15 mouse cellular contexts compared by ENCODE assay signal in the genomic region with DNA sequence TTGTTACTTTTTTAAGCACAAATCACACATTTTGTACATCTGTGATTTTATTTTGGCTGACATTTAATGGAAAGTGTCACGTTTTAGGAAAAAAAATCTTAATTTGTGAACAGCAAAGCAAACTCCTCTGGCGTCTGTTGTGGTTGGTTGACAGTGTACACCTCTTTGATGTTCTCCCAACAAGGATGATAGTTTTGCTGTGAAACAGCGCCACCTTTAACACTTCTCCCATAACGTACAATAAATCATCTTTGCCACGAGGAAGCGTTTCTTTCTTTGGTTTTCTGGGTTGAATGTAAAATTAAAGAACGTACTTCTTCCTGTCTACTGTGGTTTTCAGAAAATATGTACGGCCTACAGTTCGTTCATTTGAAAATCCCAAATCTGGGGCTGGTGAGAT.
"Had no signal": no experiment of that assay in that cellular context is flagged by ENCODE, and none has a peak within 500 bp of the region (broad histone marks: within the 10 kb centered on the region; RNA-seq: fewer than 3 reads in every experiment).

No protein-coding gene starts in this region.

- H3K4me1 ChIP-seq: intestine, embryonic 15.5 days; limb, embryonic 13.5 days; neural tube, embryonic 15.5 days had no signal

- H3K27me3 ChIP-seq: intestine, embryonic 15.5 days; limb, embryonic 13.5 days; megakaryocyte, embryonic 14.5 days; neural tube, embryonic 15.5 days had no signal

- H3K4me3 ChIP-seq: intestine, embryonic 15.5 days; limb, embryonic 13.5 days; megakaryocyte, embryonic 14.5 days; neural tube, embryonic 15.5 days had no signal

- H3K27ac ChIP-seq: intestine, embryonic 15.5 days; kidney, postnatal 0 days; limb, embryonic 13.5 days; liver, embryonic 14.5 days; macrophage; neural tube, embryonic 15.5 days had no signal

- ATAC-seq: intestine, embryonic 15.5 days; midbrain, embryonic 16.5 days had no signal

- H3K9me3 ChIP-seq: intestine, embryonic 15.5 days; limb, embryonic 13.5 days; megakaryocyte, embryonic 14.5 days; neural tube, embryonic 15.5 days had no signal

- DNase-seq: kidney, adult 18-20 months; kidney, postnatal 36 days; left cerebral cortex, postnatal 4 days; lung, adult 18-20 months; lung, postnatal 10 days; right cerebral cortex, adult 18-20 months; right cerebral cortex, postnatal 25 days had no signal
